Mouse (Mus musculus) monocyte, adult 5-6 weeks (primary cell): ENCODE results near the gene Igf2bp1. TPM values are rescaled to one million over a fixed set of nuclear protein-coding genes. Genes with fewer than 3 reads are reported as not detected.

ENCODE experiments used
- ATAC-seq: fragments of 153-309, 156-312 bp; replicated peaks from 2 replicates; pipeline ENCODE4 v1.8.0; 2017; ENCODE audit warnings: mild to moderate bottlenecking; ENCODE audit not compliant: low TSS enrichment, insufficient number of reproducible peaks, severe bottlenecking, poor library complexity, low FRiP score
- total RNA-seq: library from RNA; stranded (forward); fragments of 200-1000, 200-491, 200-594 nt; gene quantifications from 3 replicates; pipeline ENCODE4 v1.2.3, GENCODE M21; 2017

The Igf2bp1 gene
- total RNA-seq, 1 experiment from 2014 or later = not detected

- ATAC-seq = no peak
Measured at GRCm38 (mm10) chr11:96011982-96012381, 6.2 kb upstream of the Igf2bp1 start.

- ATAC-seq = no peak
Measured at GRCm38 (mm10) chr11:96008827-96009226, 3.1 kb upstream of the Igf2bp1 start.

DNA sequence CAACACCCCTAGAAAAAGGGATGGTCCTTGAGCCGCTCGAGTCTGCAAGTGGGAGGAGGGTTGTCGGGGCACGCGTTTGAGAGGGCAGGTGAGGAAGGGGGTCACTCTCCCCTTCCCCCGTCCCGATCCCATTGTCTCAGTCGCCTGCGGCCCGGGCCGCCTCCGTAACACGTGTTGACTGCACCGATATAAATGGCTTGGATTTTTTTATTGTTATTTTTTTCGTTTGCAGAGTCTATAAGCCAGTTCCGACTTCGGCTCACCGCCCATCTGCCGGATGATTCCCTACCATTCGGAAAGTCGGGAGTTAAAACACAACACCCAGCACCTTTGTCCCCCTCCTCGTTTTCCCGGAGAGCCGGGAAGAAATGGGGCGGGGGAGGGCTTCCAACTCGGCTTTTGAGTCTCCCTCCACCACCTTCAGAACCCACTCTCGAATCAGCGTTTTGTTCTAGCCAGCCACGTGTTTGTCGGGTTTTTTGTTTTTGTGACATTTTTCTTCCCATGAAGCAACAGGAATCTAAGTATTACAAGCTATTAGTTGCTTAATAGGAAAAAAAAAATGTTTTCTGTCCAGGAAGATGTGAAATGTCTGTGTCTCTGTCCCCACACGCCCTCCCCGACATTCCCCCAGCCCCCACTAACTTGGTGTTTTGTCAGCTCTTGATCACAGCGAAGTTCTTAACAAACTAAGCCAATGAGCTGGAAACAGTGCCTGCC is 1.9 kb upstream of the Igf2bp1 start:
- ATAC-seq = no peak; the same call in 1 of the 2 replicates

DNA sequence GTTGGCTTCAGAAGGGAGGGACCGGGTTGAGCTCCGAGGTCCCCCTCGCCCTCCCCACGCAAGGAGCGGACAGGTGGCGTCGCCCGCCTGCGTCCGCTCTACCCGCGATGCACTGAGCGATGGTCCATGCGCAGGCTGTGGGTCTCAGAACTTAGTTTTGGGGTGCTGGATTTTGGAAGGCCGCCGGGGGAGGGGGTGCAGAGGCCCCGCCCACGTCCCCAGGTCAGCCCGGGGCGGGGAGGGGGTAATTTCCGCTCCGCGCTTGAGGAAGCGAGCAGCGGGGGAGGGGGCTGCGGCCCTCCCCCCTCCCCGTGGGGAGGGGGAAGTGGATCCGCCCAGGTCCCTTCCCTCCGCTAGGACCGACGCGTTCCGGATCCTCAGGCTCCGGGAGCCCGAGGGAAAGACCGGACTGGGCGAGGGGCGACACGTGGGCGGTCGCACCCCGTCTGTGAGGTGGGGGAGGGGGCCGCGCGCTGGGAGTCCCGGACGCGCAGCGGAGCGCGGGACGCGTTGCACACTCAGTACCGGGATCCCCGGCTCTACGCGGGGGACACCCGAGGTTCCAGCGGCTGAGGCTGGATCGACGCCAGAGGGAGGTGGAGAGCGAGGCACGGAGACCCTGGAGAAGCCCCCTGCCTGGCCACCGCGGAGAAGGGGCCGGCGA is 1.2 kb upstream of the Igf2bp1 start:
- no peak for ATAC-seq

DNA sequence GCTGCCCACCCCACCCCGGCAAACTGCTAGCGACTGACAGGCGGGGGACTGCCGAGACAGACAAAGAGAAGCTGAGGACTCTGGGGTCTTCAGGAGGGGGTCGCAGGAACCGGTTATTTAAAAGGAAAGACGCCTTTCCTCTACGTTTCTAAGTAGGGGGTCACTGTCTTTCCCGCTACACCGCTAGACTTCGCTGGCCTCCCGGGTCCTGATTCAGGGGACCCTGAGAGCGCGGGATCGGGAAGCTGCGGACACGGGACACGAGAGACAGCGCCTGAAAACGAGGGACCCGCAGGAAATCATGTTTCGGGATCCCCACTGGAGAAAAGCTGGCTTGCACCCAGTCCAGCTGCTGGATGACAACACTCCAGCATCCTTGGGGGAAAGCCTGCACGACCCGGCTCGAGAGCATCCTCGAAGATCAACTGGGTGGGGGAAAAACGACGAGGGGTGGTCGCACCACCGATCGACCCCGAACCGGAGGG is 669 bp upstream of the Igf2bp1 start:
- ATAC-seq = no peak

DNA sequence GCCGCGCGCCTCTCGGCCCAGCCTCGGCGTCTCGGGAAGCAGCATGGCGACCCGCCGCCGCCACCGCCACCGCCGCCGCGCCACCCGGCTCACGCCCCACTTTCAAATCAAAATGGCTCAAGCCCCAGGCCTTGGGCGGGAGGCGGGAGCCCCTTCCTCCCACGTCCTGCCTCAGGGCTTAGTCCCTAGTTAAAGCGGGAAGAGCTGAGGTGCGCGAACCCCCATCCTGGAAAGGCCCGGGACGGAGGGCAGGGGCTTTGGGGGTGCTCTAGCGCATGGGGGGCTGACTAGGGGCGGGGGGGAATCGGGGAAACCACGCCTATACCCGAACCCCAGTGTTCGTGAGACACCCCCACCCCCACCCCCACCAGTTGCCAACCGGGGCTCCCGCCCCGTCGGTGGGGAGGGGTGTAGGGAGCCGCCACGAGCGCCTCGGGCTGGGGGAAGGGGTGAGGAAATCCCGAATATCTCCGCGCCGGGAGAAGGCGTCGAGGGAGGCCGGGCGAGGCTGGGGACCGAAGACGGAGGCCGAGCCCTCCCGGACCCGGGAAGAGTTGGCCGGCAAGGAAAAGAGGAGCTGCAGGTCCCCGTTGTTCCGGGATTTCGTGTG is 842 bp downstream of the Igf2bp1 start:
- ATAC-seq = no peak

DNA sequence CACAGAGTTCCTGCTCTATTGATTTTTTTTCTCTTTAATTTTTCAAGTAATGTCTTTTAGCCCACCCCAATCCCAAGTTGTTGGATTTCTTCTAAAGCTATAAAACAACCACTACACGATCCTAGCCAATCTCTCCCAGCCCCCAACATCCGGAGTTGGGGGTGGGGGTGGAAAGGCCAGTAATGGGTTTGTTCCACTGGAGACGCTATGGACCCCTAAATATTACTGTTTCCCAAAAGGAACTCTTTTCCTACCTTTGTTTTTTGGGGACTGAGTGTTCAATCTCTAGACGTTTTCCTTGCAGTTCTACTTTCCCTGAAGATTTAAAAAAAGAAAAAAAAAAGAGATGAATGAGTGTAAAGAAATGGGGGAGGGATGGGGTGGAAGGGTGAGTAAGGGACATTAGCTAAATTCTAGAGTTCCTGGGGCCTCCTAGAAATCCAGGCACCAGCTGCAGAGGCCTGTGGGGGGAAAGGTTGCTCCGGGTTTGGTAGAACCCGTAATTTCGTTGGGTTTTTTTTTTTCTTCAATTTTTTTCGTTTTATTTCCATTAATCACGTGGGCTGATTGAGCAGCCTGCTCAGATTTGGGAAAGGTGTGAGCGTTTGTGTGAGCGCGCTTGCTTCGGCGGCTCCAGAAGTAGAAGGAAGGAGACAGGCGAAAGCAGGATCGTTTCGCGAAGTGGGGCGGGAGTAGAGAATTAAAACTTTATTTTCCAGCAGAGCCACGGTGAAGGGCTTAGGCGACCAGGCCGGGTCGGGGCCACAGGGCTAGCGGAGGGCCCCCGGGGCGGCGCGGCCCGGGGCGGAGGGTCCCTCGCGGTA is 1.6 kb downstream of the Igf2bp1 start:
- no peak for ATAC-seq

- ATAC-seq = no peak
Measured at GRCm38 (mm10) chr11:96003100-96003900, 2.4 kb downstream of the Igf2bp1 start.

DNA sequence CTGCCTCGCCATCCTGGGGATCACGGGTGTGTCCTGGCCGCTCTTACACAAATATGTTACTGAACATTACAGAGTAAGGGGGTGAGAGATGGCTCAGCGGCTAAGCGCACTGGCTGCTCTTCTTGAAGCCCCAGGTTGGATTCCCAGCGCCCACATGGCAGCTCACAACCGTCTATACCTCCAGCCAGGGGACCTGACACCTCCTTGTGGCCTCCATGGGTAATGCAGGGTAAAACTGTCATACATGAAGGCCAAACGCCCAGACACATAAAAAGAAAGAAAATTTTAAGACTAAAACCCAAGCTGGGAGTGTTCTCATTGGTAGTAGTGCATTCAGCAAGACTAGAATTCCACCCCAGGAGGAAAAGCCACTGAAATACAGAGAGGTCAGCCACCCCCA is 11.6 kb downstream of the Igf2bp1 start:
- no peak for ATAC-seq

DNA sequence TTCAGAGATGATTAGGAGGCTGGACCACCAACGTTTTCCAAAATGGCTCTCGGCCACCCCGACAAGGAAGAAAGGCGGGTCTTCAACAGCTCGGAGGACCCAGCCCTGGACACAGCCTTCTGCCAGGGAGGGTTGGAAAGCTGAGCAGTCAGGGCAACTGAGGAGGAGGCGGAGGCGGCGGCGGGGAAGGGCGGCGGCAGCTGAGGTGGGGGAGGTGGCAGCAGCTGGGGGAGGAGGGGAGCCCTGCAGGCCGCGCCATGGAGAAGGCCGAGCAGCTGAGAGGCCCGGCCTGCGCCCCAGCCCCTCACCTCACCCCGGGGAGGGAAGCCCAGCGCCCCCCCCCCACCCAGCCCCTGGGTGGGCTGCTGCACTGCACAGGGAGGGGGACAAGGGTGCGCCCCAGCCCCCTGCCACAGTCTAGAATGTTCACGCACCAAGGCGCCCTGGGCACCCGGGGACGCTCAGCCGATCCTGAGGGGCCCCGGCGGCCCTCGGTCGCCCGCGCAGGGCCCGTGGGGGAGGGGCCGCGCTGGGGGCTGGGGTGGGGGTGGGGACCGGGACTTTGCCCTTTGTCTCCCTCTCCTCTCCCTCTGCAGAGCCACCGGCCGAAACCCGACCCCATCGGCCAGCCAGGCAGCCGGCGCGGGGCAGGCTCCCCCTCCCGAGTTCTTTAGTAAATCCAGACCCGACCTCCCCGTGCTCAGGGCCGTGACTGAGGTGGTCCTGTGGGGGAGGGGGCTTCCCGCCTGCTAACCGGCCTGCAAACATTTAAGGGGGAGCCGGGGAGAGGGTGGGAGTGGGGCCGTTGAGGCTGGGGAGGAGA is 14.6 kb downstream of the Igf2bp1 start:
- ATAC-seq = no peak

DNA sequence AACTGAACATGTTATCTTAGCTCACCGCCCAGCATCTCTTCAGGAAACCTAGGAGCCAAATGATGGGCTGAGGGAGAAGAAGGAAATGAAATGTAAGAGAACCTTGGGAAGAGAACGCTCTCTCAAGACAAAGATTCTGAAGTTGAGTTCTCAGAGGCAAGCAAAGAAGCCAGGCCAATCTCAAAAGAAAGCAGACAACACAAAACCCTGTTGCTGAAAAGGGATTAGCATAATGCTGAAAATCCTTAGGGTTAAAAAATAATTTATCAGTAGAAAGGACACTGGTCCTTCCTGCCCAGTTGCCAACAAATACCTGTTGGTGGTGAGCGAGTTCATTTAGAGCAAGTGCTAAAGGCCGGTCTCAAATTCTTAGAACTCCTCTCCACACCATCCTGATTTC is 15.3 kb downstream of the Igf2bp1 start:
- no peak for ATAC-seq

DNA sequence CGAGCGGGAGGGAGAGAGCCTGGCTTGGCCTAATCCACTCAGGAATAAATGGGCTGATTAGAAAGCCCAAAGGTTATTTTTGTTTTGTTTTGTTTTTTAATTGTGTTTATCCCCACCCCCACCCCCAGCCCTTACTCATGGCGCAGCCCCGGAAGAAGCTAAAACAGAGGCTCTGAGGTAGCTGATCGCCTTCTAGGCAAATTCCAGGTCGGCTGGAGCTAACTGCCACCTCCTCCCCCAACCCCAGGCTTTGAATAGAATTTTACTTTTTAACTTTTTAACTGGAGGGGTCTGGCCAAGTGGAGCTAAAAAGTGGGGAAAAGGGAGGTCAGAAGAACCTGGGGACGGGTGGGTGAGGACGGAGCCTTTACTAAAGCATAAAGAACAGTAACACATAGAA is 15.9 kb downstream of the Igf2bp1 start:
- no peak for ATAC-seq

GRCm38 (mm10) chr11:95988533-95988932 is 17.2 kb downstream of the Igf2bp1 start:
- no peak for ATAC-seq

- no peak for ATAC-seq
Measured at GRCm38 (mm10) chr11:95987854-95988447, 17.8 kb downstream of the Igf2bp1 start.

DNA sequence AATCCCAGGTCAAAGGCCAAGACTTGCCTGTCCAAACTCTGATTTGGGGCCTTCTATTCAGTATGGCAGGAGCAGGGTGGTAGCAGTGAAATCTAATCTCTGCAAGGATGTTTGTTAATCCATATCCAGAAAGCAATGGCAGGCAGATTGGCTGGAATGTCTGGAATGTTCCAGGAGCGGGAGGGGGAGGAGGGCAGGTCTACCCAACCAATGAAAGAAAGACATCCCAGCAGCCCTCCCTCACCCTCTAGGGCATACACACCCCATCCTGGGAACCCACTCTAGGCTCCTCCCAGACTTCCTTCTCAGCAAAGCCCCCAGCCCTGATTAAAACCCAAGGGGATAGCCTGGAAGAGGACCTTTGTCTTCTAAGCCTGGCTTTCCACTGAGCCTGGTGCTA is 23.3 kb downstream of the Igf2bp1 start:
- no peak for ATAC-seq

GRCm38 (mm10) chr11:95981804-95982203 is 23.9 kb downstream of the Igf2bp1 start:
- no peak for ATAC-seq

DNA sequence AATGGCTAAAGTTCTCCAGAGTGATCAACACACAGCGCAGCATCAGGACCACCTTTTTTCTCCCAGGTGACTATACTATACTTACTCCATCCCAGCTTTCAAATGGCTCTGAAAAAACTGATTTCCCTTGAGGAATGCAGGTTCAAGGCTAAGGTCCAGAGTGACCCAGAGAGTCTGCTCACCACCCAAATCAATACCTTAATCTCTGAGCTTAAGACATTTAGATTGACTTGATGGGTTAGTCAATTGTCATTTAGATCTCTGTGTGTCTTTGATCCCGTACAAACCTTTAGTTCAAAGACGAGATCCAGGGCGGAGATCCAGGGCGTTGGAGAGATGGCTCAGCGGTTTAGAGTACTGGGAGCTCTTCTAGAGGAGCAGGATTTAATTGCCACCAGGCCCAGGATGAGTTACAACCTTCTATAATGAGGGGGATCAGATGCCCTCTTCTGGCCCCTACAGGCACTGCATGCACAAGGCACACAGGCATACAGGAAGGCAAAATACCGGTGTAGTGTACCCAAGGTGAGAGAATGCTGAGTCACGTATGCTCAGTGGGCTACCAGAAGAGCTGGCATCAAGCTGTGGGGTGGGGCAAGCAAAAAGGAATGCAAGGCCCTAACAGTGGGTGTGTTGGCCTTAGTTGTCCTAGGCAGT is 24.9 kb downstream of the Igf2bp1 start:
- no peak for ATAC-seq
